Mouse (Mus musculus) midbrain, embryonic 14.5 days (tissue): ENCODE measurements around the gene Arhgap29. TPM values are rescaled to one million over a fixed set of nuclear protein-coding genes. Genes with fewer than 3 reads are reported as not detected.

Experiments
- ATAC-seq: fragments of 200-750 bp; cut with Nextera tagmentation; 2 replicates; pipeline ENCODE4 v1.8.0; 2017; ENCODE audit warnings: moderate number of reproducible peaks, moderate library complexity; ENCODE audit not compliant: low FRiP score, low TSS enrichment
- DNase-seq: peaks from one replicate; pipeline ENCODE4 v3.0.0-alpha.2; 2015
- H3K27ac ChIP-seq: fragments of 300-500 bp; sonication (generic); replicated peaks from 2 replicates; pipeline ENCODE4 v1.5.1; 2014; ENCODE audit warnings: mild to moderate bottlenecking, low read depth, low read length, moderate library complexity
- H3K27me3 ChIP-seq: fragments of 300-500 bp; sonication (generic); 2 replicates; pipeline ENCODE4 v1.6.1; 2014; ENCODE audit warnings: low read length, control low read depth, mixed read lengths; ENCODE audit not compliant: control insufficient read depth, insufficient read depth
- H3K36me3 ChIP-seq: fragments of 300-500 bp; sonication (generic); 2 replicates; pipeline ENCODE4 v1.6.1; 2014; ENCODE audit warnings: low read length, control low read depth; ENCODE audit not compliant: control insufficient read depth, insufficient read depth
- H3K4me1 ChIP-seq: fragments of 300-500 bp; sonication (generic); 2 replicates; pipeline ENCODE4 v1.6.1; 2014; ENCODE audit warnings: mild to moderate bottlenecking, antibody characterized with exemption, low read length, control low read depth; ENCODE audit not compliant: control insufficient read depth, insufficient read depth
- H3K4me2 ChIP-seq: fragments of 300-500 bp; sonication (generic); 2 replicates; pipeline ENCODE4 v1.6.1; 2014; ENCODE audit warnings: mild to moderate bottlenecking, low read length, moderate library complexity
- H3K4me3 ChIP-seq: fragments of 300-500 bp; sonication (generic); replicated peaks from 2 replicates; pipeline ENCODE4 v1.5.1; 2014; ENCODE audit warnings: low read depth, low read length
- H3K9ac ChIP-seq: fragments of 300-500 bp; sonication (generic); replicated peaks from 2 replicates; pipeline ENCODE4 v1.6.1; 2014; ENCODE audit warnings: mild to moderate bottlenecking, low read length, moderate library complexity
- H3K9me3 ChIP-seq: fragments of 300-500 bp; sonication (generic); 2 replicates; pipeline ENCODE4 v1.6.1; 2016; ENCODE audit warnings: low read length, control low read depth, mixed read lengths; ENCODE audit not compliant: control insufficient read depth
- WGBS: fragments of 180-500 bp; shearing (Covaris S2); extraction: QIAGEN DNeasy Blood & Tissue Kit; methylation state at CpG from one replicate; pipeline ENCODE4 v1.1.7; 2014; 5-methylcytosine and 5-hydroxymethylcytosine counted together
- polyA plus RNA-seq: library from polyadenylated mRNA; unstranded; fragments of >200 nt; fragmentation: Nextera tagmentation; extraction: Ambion mirVana; gene quantifications from 2 replicates; pipeline ENCODE4 v1.2.1, GENCODE M21; 2014

Gene Arhgap29
- polyA plus RNA-seq, 1 experiment from 2014 or later, result 33.7 TPM

DNA sequence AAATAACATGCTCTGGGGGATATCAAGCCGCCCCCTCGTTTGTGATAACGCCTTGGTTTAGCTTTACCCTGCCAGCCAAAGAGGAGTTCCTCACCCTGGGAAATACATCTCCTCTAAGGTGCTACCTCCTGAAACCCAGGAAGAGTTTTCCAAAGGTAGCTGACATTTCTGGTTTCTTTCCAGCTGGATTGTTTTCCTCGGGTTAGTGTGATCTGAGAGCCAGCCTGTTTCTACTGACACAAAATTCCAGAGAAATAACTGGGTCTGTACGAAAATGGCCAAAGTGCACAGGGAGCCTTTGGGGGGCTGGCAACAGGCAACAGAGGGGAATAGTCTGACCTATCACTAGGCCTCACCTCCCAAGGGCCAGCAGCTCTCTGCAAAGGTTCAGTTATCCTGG lies 81.9 kb downstream of the Arhgap29 start:
- 88% methylated on average over 5 of the region's 5 CpGs for WGBS
- H3K9me3 ChIP-seq, result 0 out of 2 replicates have a peak, but pooled peaks cover 3% of the 10 kb centered on the region

GRCm38 (mm10) chr3:122035092-122035491 lies 82.8 kb downstream of the Arhgap29 start:
- H3K9me3 ChIP-seq, result 0 out of 2 replicates have a peak, but pooled peaks cover 3% of the 10 kb centered on the region
- no peaks in the 10 kb centered on the region for H3K36me3 ChIP-seq
- H3K4me2 ChIP-seq, result no peak overlapping the region
- H3K9ac ChIP-seq, result no peak overlapping the region
- no peak for DNase-seq
- H3K27me3 ChIP-seq, result peaks cover 4% of the 10 kb centered on the region; the same call in 1 of the 2 replicates
- no peak overlapping the region for H3K4me3 ChIP-seq
- no peak for ATAC-seq
- H3K4me1 ChIP-seq, result no peaks in the 10 kb centered on the region
- WGBS, result 36% methylated on average over 3 of the region's 3 CpGs
- no peak overlapping the region for H3K27ac ChIP-seq

More for the DNA sequence above, 81.9 kb downstream of the Arhgap29 start:
- Histone ChIP-seq H3K27ac (no peak overlapping the region), H3K27me3 (peaks cover 3% of the 10 kb centered on the region; the same call in 1 of the 2 replicates), H3K4me2 (no peak overlapping the region), H3K36me3 (no peaks in the 10 kb centered on the region), H3K4me1 (no peaks in the 10 kb centered on the region), H3K9ac (no peak overlapping the region), H3K4me3 (no peak overlapping the region)
- no peak for ATAC-seq
- DNase-seq, result no peak

GRCm38 (mm10) chr3:122040522-122040921 lies 88.2 kb downstream of the Arhgap29 start:
- Histone ChIP-seq H3K4me1 (peaks cover 22% of the 10 kb centered on the region), H3K4me2 (no peak overlapping the region), H3K27ac (no peak overlapping the region), H3K9ac (no peak overlapping the region), H3K9me3 (0 out of 2 replicates have a peak, but pooled peaks cover 3% of the 10 kb centered on the region), H3K36me3 (no peaks in the 10 kb centered on the region), H3K4me3 (no peak overlapping the region), H3K27me3 (peaks cover 40% of the 10 kb centered on the region)
- DNase-seq (no peak), ATAC-seq (no peak)
- 76% methylated on average over 6 of the region's 6 CpGs for WGBS

GRCm38 (mm10) chr3:122043102-122043501 lies 90.8 kb downstream of the Arhgap29 start:
- Histone ChIP-seq H3K9ac (no peak overlapping the region), H3K27me3 (peaks cover 57% of the 10 kb centered on the region), H3K4me1 (peaks cover 36% of the 10 kb centered on the region), H3K27ac (no peak overlapping the region), H3K4me3 (no peak overlapping the region), H3K36me3 (no peaks in the 10 kb centered on the region), H3K4me2 (peak overlapping the region; percentile 46; the same call in 1 of the 2 replicates), H3K9me3 (no peaks in the 10 kb centered on the region)
- ATAC-seq (no peak), DNase-seq (peak; percentile 15)
- 20% methylated on average over 8 of the region's 8 CpGs for WGBS

DNA sequence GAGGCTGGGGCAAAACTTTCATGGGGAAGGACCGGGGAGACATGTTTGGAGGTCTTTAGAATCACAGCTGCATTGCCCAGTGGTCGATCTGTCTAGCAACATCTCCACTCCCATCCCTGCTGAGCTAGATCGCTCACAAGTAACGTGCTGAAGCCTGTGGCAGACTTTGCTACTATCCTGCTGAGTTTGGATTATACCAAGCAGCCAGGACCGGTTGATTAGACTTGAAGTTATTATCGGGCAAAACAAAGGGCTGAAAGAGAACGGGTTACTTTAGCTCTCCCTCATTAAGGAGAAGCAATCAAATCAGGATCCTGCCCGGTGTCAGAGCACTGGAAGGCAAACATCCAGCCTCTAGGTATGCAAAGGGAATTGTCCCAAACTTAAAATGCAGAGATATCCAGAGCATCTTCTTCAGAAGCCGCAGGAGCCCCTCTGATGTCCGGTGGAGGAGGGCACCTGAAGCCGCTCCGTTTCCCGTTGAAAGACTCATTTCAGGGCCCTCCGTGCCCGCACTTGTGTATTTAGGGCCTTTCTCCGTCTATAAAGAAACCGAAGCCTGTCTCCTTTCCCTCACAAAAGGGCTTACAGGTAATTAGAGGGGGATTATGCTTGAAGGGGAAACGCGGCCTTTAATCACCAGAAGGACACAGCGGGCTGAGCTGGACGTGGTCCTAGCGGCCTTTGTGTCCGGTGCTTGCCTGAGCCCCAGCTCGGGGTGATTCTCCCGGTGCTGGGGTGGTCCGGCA lies 91.6 kb downstream of the Arhgap29 start, which contains the start of gene Abca4:
Gene Abca4, plus strand, starts transcription at position 645 of the 749 bp plus-strand sequence.
- Histone ChIP-seq H3K4me3 (peak within 1 kb of the TSS; percentile 20), H3K27me3 (peaks cover 60% of the 10 kb centered on the region), H3K27ac (no peak within 1 kb of the TSS), H3K9ac (peak within 1 kb of the TSS; percentile 39), H3K9me3 (no peaks in the 10 kb centered on the region), H3K36me3 (no peaks in the 10 kb centered on the region), H3K4me2 (peak within 1 kb of the TSS; percentile 46), H3K4me1 (peaks cover 40% of the 10 kb centered on the region)
- 3% methylated on average over 26 of the region's 26 CpGs for WGBS
- no peak for ATAC-seq
- DNase-seq, result peak; percentile 60

DNA sequence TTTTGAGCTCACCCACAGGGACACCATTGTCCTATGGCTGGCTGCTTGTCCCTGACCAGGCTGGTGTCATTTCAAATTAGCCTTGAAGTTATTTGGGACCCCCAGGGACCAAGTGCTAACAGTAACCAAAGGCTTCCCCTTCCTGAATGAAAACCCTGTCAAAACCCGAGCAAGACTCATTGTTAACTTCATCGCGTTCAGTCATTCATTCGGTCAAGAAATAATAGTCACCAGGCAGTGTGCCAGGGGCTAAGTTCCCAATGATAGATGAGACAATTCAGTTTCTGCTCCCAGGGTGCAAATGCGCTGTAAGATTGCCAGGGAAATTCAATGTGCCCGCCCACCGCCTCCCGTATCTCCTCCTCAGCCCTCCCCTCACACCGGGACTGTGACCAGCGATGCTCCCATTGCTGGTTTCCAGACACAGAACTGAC lies 93.9 kb downstream of the Arhgap29 start:
- WGBS, result under 1% methylated on average over 10 of the region's 10 CpGs
- Histone ChIP-seq H3K9me3 (no peaks in the 10 kb centered on the region), H3K27me3 (peaks cover 69% of the 10 kb centered on the region), H3K4me1 (peaks cover 40% of the 10 kb centered on the region), H3K27ac (no peak overlapping the region), H3K4me3 (no peak overlapping the region), H3K9ac (no peak overlapping the region), H3K4me2 (peak overlapping the region; percentile 31), H3K36me3 (no peaks in the 10 kb centered on the region)
- DNase-seq, result peak; percentile 85
- peak; percentile 63 for ATAC-seq

GRCm38 (mm10) chr3:122047402-122047801 lies 95.1 kb downstream of the Arhgap29 start:
- H3K27me3 ChIP-seq, result peaks cover 61% of the 10 kb centered on the region
- DNase-seq (no peak), ATAC-seq (no peak)
- no peak overlapping the region for H3K27ac ChIP-seq
- no peak overlapping the region for H3K9ac ChIP-seq
- 46% methylated on average over 7 of the region's 7 CpGs for WGBS
- H3K36me3 ChIP-seq, result no peaks in the 10 kb centered on the region
- no peak overlapping the region for H3K4me3 ChIP-seq
- H3K9me3 ChIP-seq, result no peaks in the 10 kb centered on the region
- H3K4me1 ChIP-seq, result peaks cover 40% of the 10 kb centered on the region
- H3K4me2 ChIP-seq, result no peak overlapping the region

DNA sequence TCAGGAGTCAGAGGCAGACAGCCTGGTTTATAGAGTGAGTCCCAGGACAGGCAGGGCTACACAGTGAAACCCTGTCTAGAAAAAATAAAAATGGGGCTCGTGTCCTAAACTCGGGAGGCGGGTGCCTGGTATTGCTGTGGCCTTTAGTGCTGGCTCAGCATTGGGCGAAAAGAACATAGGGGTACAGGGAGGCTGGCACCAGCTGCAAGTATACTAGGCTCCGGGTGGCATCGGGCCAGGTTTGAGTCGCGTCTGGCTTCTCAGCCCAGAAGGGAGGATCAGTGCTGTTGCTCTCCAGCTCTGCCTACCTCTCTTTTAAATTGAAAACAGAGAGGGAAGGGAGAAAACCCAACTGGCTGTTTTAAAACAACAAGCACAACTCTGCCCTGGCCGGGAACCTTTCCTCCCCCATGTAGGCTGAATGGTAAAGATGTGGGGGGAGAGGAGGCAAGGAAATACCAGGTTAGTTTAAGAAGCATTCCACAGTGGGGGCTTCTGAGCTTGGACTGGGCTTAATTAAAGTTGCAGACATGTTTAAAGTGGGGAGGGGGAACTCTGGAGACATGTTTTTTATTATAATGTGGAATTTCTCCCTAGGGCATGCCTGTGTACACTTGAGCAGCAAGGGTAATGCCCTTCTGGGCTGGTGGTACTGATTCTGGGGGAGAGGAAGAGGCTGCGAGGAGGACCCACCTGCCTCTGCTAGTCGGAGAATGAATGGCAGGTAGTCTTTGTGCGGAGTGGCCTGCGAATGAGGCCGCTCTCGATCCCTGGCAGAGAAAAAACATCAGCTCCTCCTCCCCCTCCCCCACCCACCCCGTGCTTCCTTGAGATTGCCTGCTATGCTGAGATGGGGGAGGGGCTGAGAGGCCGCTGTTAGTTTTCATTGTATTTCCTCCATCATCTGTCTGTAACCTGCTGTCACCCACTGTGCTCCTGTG lies 95.8 kb downstream of the Arhgap29 start:
- Histone ChIP-seq H3K9ac (no peak overlapping the region), H3K27me3 (peaks cover 54% of the 10 kb centered on the region), H3K36me3 (no peaks in the 10 kb centered on the region), H3K4me2 (peak overlapping the region; percentile 27), H3K4me3 (no peak overlapping the region), H3K9me3 (no peaks in the 10 kb centered on the region), H3K4me1 (peaks cover 39% of the 10 kb centered on the region), H3K27ac (no peak overlapping the region)
- WGBS, result 18% methylated on average over 17 of the region's 17 CpGs
- ATAC-seq (0 out of 2 replicates have a peak, but pooled peaks have one; percentile 31), DNase-seq (peak; percentile 82)
